Mouse (Mus musculus) CH12.LX (cell line): ENCODE measurements around the gene Xpr1. TPM values are rescaled to one million over a fixed set of nuclear protein-coding genes. Genes with fewer than 3 reads are reported as not detected.

Source experiments
- DNase-seq: peaks from one replicate; pipeline ENCODE4 v3.0.0-alpha.2; 2013; ENCODE audit errors: extremely low read depth
- H3K27ac ChIP-seq: 2 replicates; pipeline ENCODE4 v1.5.1; 2012; ENCODE audit warnings: low read depth, mild to moderate bottlenecking, control low read depth, moderate library complexity; ENCODE audit not compliant: insufficient read depth
- H3K27me3 ChIP-seq: replicated peaks from 2 replicates; pipeline ENCODE3; 2012; ENCODE audit warnings: inconsistent platforms
- H3K36me3 ChIP-seq, 2 experiments: replicated peaks in 1 of 2; 2 replicates each; pipeline versions ENCODE3 to v1.6.1; 2012; ENCODE audit warnings: inconsistent platforms in 1 of 2, low read length in 1 of 2, mild to moderate bottlenecking in 1 of 2, mixed read lengths in 1 of 2, moderate library complexity in 1 of 2; ENCODE audit not compliant: control insufficient read depth in 1 of 2, insufficient read depth in 1 of 2
- H3K4me1 ChIP-seq, 2 experiments: 2 replicates each; pipeline ENCODE4 v1.6.1; 2012; ENCODE audit warnings: inconsistent platforms in 1 of 2, moderate library complexity in 1 of 2; ENCODE audit not compliant: insufficient read depth in 2 of 2, control insufficient read depth in 1 of 2
- H3K4me2 ChIP-seq: 2 replicates; pipeline ENCODE4 v1.6.1; 2012; ENCODE audit warnings: low read depth, mild to moderate bottlenecking, control low read depth; ENCODE audit not compliant: poor library complexity, insufficient read depth, severe bottlenecking
- H3K4me3 ChIP-seq, 3 experiments: fragments of 150-350 bp in 1 of 3; sonication (generic) in 1 of 3; replicated peaks in 1 of 3; 2 replicates each; pipeline versions ENCODE3 to v1.5.1; 2011 to 2012; ENCODE audit warnings: low read depth in 2 of 3, low read length in 2 of 3, mild to moderate bottlenecking in 2 of 3, moderate library complexity in 2 of 3, control low read depth in 1 of 3, improper control_type of control experiment in 1 of 3, inconsistent platforms in 1 of 3, mixed read lengths in 1 of 3; ENCODE audit not compliant: poor library complexity in 1 of 3
- H3K79me2 ChIP-seq: replicated peaks from 2 replicates; pipeline ENCODE4 v1.6.1; 2012; ENCODE audit warnings: mild to moderate bottlenecking, moderate library complexity; ENCODE audit not compliant: control insufficient read depth, poor library complexity, insufficient read depth, severe bottlenecking; ENCODE audit errors: extremely low read depth
- H3K9ac ChIP-seq: 2 replicates; pipeline ENCODE4 v1.6.1; 2012; ENCODE audit warnings: low read depth, mild to moderate bottlenecking, control low read depth, moderate library complexity; ENCODE audit not compliant: insufficient read depth
- H3K9me3 ChIP-seq: replicated peaks from 2 replicates; pipeline ENCODE3; 2012; ENCODE audit warnings: low read length, inconsistent platforms, mixed read lengths
- BHLHE40 ChIP-seq: IDR thresholded peaks from 2 replicates; pipeline ENCODE4 v1.6.1; 2011; ENCODE audit warnings: mild to moderate bottlenecking, low read depth, low read length, improper control_type of control experiment
- CTCF ChIP-seq, 2 experiments: IDR thresholded peaks in 1 of 2; conservative IDR thresholded peaks in 1 of 2; 2 replicates each; pipeline ENCODE4 v1.5.1; 2011 to 2012; ENCODE audit warnings: low read depth in 2 of 2, low read length in 2 of 2, improper control_type of control experiment in 1 of 2, inconsistent platforms in 1 of 2, mild to moderate bottlenecking in 1 of 2, moderate library complexity in 1 of 2
- ETS1 ChIP-seq: conservative IDR thresholded peaks from 2 replicates; pipeline ENCODE4 v1.6.1; 2012; ENCODE audit warnings: low read depth, mild to moderate bottlenecking, inconsistent platforms, low read length, improper control_type of control experiment, moderate library complexity
- GABPA ChIP-seq: IDR thresholded peaks from 2 replicates; pipeline ENCODE4 v1.6.1; 2012; ENCODE audit warnings: low read depth, low read length, improper control_type of control experiment, inconsistent platforms; ENCODE audit not compliant: insufficient replicate concordance
- HCFC1 ChIP-seq: IDR thresholded peaks from 2 replicates; pipeline ENCODE4 v1.6.1; 2012; ENCODE audit warnings: low read depth, mild to moderate bottlenecking, inconsistent platforms, low read length, improper control_type of control experiment
- JUND ChIP-seq: conservative IDR thresholded peaks from 2 replicates; pipeline ENCODE4 v1.6.1; 2011; ENCODE audit warnings: low read depth, low read length, improper control_type of control experiment
- MAFK ChIP-seq: IDR thresholded peaks from 2 replicates; pipeline ENCODE4 v1.6.1; 2011; ENCODE audit warnings: low read length, improper control_type of control experiment; ENCODE audit not compliant: insufficient replicate concordance
- MEF2A ChIP-seq: IDR thresholded peaks from 2 replicates; pipeline ENCODE4 v1.6.1; 2014; ENCODE audit warnings: low read depth, mild to moderate bottlenecking, inconsistent platforms, low read length, improper control_type of control experiment, borderline replicate concordance
- PAX5 ChIP-seq: IDR thresholded peaks from 2 replicates; pipeline ENCODE4 v1.6.1; 2012; ENCODE audit warnings: low read length, inconsistent platforms, mixed read lengths
- RAD21 ChIP-seq: IDR thresholded peaks from 2 replicates; pipeline ENCODE4 v1.6.1; 2011; ENCODE audit warnings: low read depth, mild to moderate bottlenecking, low read length, improper control_type of control experiment, moderate library complexity
- SMC3 ChIP-seq: IDR thresholded peaks from 2 replicates; pipeline ENCODE4 v1.6.1; 2011; ENCODE audit warnings: low read depth, low read length, improper control_type of control experiment
- TBP ChIP-seq: conservative IDR thresholded peaks from 2 replicates; pipeline ENCODE4 v1.6.1; 2011; ENCODE audit warnings: low read depth, low read length, improper control_type of control experiment
- USF1 ChIP-seq: IDR thresholded peaks from 2 replicates; pipeline ENCODE4 v1.6.1; 2014; ENCODE audit warnings: low read depth, mild to moderate bottlenecking, inconsistent platforms, low read length, improper control_type of control experiment
- ZC3H11A ChIP-seq: IDR thresholded peaks from 2 replicates; pipeline ENCODE4 v1.6.1; 2012; ENCODE audit warnings: low read depth, mild to moderate bottlenecking, inconsistent platforms, low read length, improper control_type of control experiment
- dilution Hi-C: fragments of 300-500 bp; cut with MboI; formaldehyde crosslinking; loops from 2 replicates; pipeline ENCODE4 v1.14.3; 2020; ENCODE audit warnings: low sequenced_read_pairs; ENCODE audit not compliant: extremely low pct_unique_long_range_greater_than_20kb, extremely low pct_ligation_motif_present
- in situ Hi-C: fragments of 300-500 bp; cut with MboI; formaldehyde crosslinking; loops from 3 replicates; pipeline ENCODE4 v1.14.3; 2019; ENCODE audit warnings: low sequenced_read_pairs, low pct_ligation_motif_present, low pct_unique_long_range_greater_than_20kb, mixed read lengths
- polyA plus RNA-seq: library from polyadenylated mRNA; unstranded; fragments of >175 nt; gene quantifications from 2 replicates; pipeline ENCODE4 v1.2.1, GENCODE M21; 2012; ENCODE audit warnings: low read depth; ENCODE audit not compliant: insufficient read length
- total RNA-seq, 2 experiments: library from RNA; depleted of rRNA; stranded (reverse); fragments of 300-350 nt in 1 of 2; fragments of >200 nt in 1 of 2; gene quantifications; 2 replicates each; pipeline ENCODE4 v1.2.3; 2012 to 2014

Xpr1 gene
- total and polyA plus RNA-seq, 3 experiments = 7.7 to 13.1 (median 9.6) TPM

- no peak for DNase-seq
- Histone ChIP-seq H3K4me2 (no peak overlapping the region), H3K4me1 (peaks cover 0 to 11% of the 10 kb centered on the region in 2 experiments; a peak in 2 of 4 replicates), H3K4me3 (no peak overlapping the region), H3K9ac (no peak overlapping the region), H3K36me3 (peaks cover 0 to 14% of the 10 kb centered on the region in 2 experiments), H3K79me2 (no peaks in the 10 kb centered on the region), H3K27me3 (no peaks in the 10 kb centered on the region), H3K9me3 (no peaks in the 10 kb centered on the region), H3K27ac (no peak overlapping the region)
- in situ Hi-C loops (no loop called here), dilution Hi-C loops (no loop called here)
- TF ChIP-seq MAFK (no peak), USF1 (no peak), HCFC1 (no peak), CTCF (conservative IDR thresholded peaks at IDR 0.05 in 1 of 2, IDR thresholded peaks at IDR 0.05 in 1 of 2; ENCODE audit: low read depth in 2 of 2, low read length in 2 of 2) (no peak), SMC3 (no peak), GABPA (no peak), PAX5 (no peak), ETS1 (no peak), TBP (no peak)
These were observed 120.0 kb downstream of the Xpr1 start for GRCm38 (mm10) chr1:155297203-155297602.

- Histone ChIP-seq H3K36me3 (peaks cover 6 to 31% of the 10 kb centered on the region in 2 experiments), H3K79me2 (no peaks in the 10 kb centered on the region), H3K27ac (no peak overlapping the region), H3K4me3 (no peak overlapping the region), H3K9ac (no peak overlapping the region), H3K9me3 (no peaks in the 10 kb centered on the region), H3K27me3 (no peaks in the 10 kb centered on the region), H3K4me2 (no peak overlapping the region), H3K4me1 (peaks cover 0 to 11% of the 10 kb centered on the region in 2 experiments; a peak in 2 of 4 replicates)
- DNase-seq = peak; percentile 76
- in situ Hi-C loops (loop anchor here (5.0 kb wide), 1 partner anchor 234 kb away; no protein-coding TSS in a partner anchor), dilution Hi-C loops (no loop called here)
- TF ChIP-seq CTCF (conservative IDR thresholded peaks at IDR 0.05 in 1 of 2, IDR thresholded peaks at IDR 0.05 in 1 of 2; ENCODE audit: low read depth in 2 of 2, low read length in 2 of 2) (peak; percentile 54 to 94), SMC3 (peak; percentile 90), BHLHE40 (no peak), ZC3H11A (peak; percentile 81), MEF2A (no peak), RAD21 (peak; percentile 96), JUND (0 out of 2 replicates have a peak, but pooled peaks have one; percentile 37)
These were observed 123.8 kb downstream of the Xpr1 start for GRCm38 (mm10) chr1:155293446-155293845.
